Mouse (Mus musculus): ENCODE data around the gene Itgb4. TPM values are rescaled to one million over a fixed set of nuclear protein-coding genes. Genes with fewer than 3 reads are reported as not detected.
A peak's percentile ranks its signal among the peaks of the same experiment; 100 is the strongest.

Itgb4 gene
- total and polyA plus RNA-seq, 3 experiments: 0.69 to 0.85 TPM; not detected in 1

GRCm38 (mm10) chr11:115968731-115969405 is 5.6 kb upstream of the Itgb4 start (continued):
- TF ChIP-seq MAFK (IDR thresholded peaks at IDR 0.05; ENCODE audit: borderline replicate concordance, low read depth, low read length) (no peak), MYC (IDR thresholded peaks at IDR 0.05; ENCODE audit: low read depth, low read length) (no peak), ZC3H11A (IDR thresholded peaks at IDR 0.05; ENCODE audit: low read depth, low read length) (no peak), ZMIZ1 (IDR thresholded peaks at IDR 0.05; ENCODE audit: low read depth, low read length) (no peak), MXI1 (IDR thresholded peaks at IDR 0.05; ENCODE audit: low read depth, low read length) (peak; percentile 63; the same call in 1 of the 2 replicates), CHD1 (IDR thresholded peaks at IDR 0.05; ENCODE audit: low read depth, low read length) (no peak), CHD2 (IDR thresholded peaks at IDR 0.05; ENCODE audit: low read length) (no peak; the same call in none of the 2 replicates), E2F4 (IDR thresholded peaks at IDR 0.05; ENCODE audit: borderline replicate concordance, low read depth, low read length) (no peak), HCFC1 (IDR thresholded peaks at IDR 0.05; ENCODE audit: low read depth, low read length) (0 out of 2 replicates have a peak, but pooled peaks have one; percentile 42), SIN3A (IDR thresholded peaks at IDR 0.05; ENCODE audit: low read length) (peak; percentile 92), MEF2A (IDR thresholded peaks at IDR 0.05; ENCODE audit: extremely low read depth, insufficient replicate concordance, low read depth, low read length, poor library complexity, severe bottlenecking) (no peak), CTCF (IDR thresholded peaks at IDR 0.05 in 2 of 3, conservative IDR thresholded peaks at IDR 0.05 in 1 of 3; ENCODE audit: control insufficient read depth in 1 of 3, insufficient read depth in 1 of 3, low read depth in 2 of 3, low read length in 3 of 3, poor library complexity in 1 of 3, severe bottlenecking in 1 of 3) (peak in 1 of 3 experiments; percentile 32; a peak in 2 of 6 replicates), GATA1 (IDR thresholded peaks at IDR 0.05; ENCODE audit: low read depth, low read length) (peak; percentile 97), KAT2A (conservative IDR thresholded peaks at IDR 0.05; ENCODE audit: low read depth, low read length) (no peak), POLR2A (IDR thresholded peaks at IDR 0.05; ENCODE audit: control insufficient read depth in 1 of 2, insufficient read depth in 1 of 2, low read depth in 1 of 2, low read length in 2 of 2, poor library complexity in 1 of 2) (no peak), ZNF384 (IDR thresholded peaks at IDR 0.05; ENCODE audit: low read depth, low read length) (peak; percentile 84)

- Histone ChIP-seq H3K27ac (ENCODE audit: control insufficient read depth, low read depth, low read length) (no peak overlapping the region), H3K9me3 (replicated peaks; ENCODE audit: insufficient read depth, low read length) (no peaks in the 10 kb centered on the region), H3K79me2 (ENCODE audit: control insufficient read depth, insufficient read depth, low read length, poor library complexity) (no peaks in the 10 kb centered on the region), H3K4me3 (ENCODE audit: control insufficient read depth in 1 of 2, insufficient read depth in 1 of 2, low read depth in 2 of 2, low read length in 2 of 2) (no peak overlapping the region), H3K36me3 (ENCODE audit: control insufficient read depth in 1 of 2, insufficient read depth in 2 of 2, low read length in 2 of 2) (peaks cover 0 to 10% of the 10 kb centered on the region in 2 experiments; a peak in 2 of 4 replicates), H3K27me3 (ENCODE audit: control insufficient read depth in 1 of 2, insufficient read depth in 2 of 2, low read length in 2 of 2) (no peaks in the 10 kb centered on the region), H3K9ac (ENCODE audit: control insufficient read depth, low read depth, low read length, poor library complexity, severe bottlenecking) (no peak overlapping the region), H3K4me1 (ENCODE audit: control insufficient read depth in 1 of 2, insufficient read depth in 2 of 2, low read length in 2 of 2) (peaks cover 0 to 14% of the 10 kb centered on the region in 2 experiments; a peak in 3 of 4 replicates)
- TF ChIP-seq ZMIZ1 (IDR thresholded peaks at IDR 0.05; ENCODE audit: low read depth, low read length) (no peak), USF2 (IDR thresholded peaks at IDR 0.05; ENCODE audit: borderline replicate concordance in 1 of 2, insufficient read depth in 1 of 2, low read depth in 1 of 2, low read length in 2 of 2) (no peak), MAFK (IDR thresholded peaks at IDR 0.05; ENCODE audit: borderline replicate concordance, low read depth, low read length) (no peak), NELFE (IDR thresholded peaks at IDR 0.05; ENCODE audit: low read depth, low read length) (no peak), MAZ (IDR thresholded peaks at IDR 0.05; ENCODE audit: low read depth, low read length) (no peak), CHD1 (IDR thresholded peaks at IDR 0.05; ENCODE audit: low read depth, low read length) (no peak), RCOR1 (IDR thresholded peaks at IDR 0.05; ENCODE audit: low read depth, low read length) (no peak), E2F4 (IDR thresholded peaks at IDR 0.05; ENCODE audit: borderline replicate concordance, low read depth, low read length) (no peak), RAD21 (IDR thresholded peaks at IDR 0.05; ENCODE audit: low read depth, low read length) (no peak), MAX (IDR thresholded peaks at IDR 0.05; ENCODE audit: low read length) (no peak), MYB (IDR thresholded peaks at IDR 0.05; ENCODE audit: low read depth, low read length) (no peak), TBP (IDR thresholded peaks at IDR 0.05; ENCODE audit: low read depth, low read length) (no peak), POLR2A (IDR thresholded peaks at IDR 0.05; ENCODE audit: control insufficient read depth in 1 of 2, insufficient read depth in 1 of 2, low read depth in 1 of 2, low read length in 2 of 2, poor library complexity in 1 of 2) (no peak), NRF1 (IDR thresholded peaks at IDR 0.05; ENCODE audit: insufficient read depth, low read depth, low read length, poor library complexity, severe bottlenecking) (no peak), SMC3 (IDR thresholded peaks at IDR 0.05; ENCODE audit: low read depth, low read length) (no peak), SIN3A (IDR thresholded peaks at IDR 0.05; ENCODE audit: low read length) (no peak), EP300 (IDR thresholded peaks at IDR 0.05; ENCODE audit: low read depth in 1 of 2, low read length in 2 of 2) (no peak), TCF12 (IDR thresholded peaks at IDR 0.05; ENCODE audit: low read depth, low read length) (no peak), POLR2AphosphoS5 (IDR thresholded peaks at IDR 0.05; ENCODE audit: borderline replicate concordance, low read depth, low read length) (no peak)
- no peak for DNase-seq (ENCODE audit: low read depth, low spot score)
These were observed 4.4 kb upstream of the Itgb4 start for GRCm38 (mm10) chr11:115970006-115970673.

Data from MEL (cell line).